Mouse (Mus musculus) ES-Bruce4 (cell line): ENCODE data around the gene Cpeb4. TPM values are rescaled to one million over a fixed set of nuclear protein-coding genes. Genes with fewer than 3 reads are reported as not detected.

ENCODE experiments used
- H3K27ac ChIP-seq: 2 replicates; pipeline ENCODE4 v1.5.1; 2012; ENCODE audit warnings: low read length, inconsistent platforms; ENCODE audit not compliant: insufficient read depth
- H3K27me3 ChIP-seq: 2 replicates; pipeline ENCODE4 v1.6.1; 2012; ENCODE audit warnings: mild to moderate bottlenecking, low read length, inconsistent platforms; ENCODE audit not compliant: control insufficient read depth, poor library complexity, insufficient read depth, severe bottlenecking
- H3K36me3 ChIP-seq: 2 replicates; pipeline ENCODE4 v1.6.1; 2012; ENCODE audit warnings: inconsistent platforms, mild to moderate bottlenecking, low read length, moderate library complexity; ENCODE audit not compliant: control insufficient read depth, poor library complexity, insufficient read depth, severe bottlenecking
- H3K4me1 ChIP-seq: one replicate; pipeline ENCODE4 v1.8.1; 2011; ENCODE audit warnings: low read length; ENCODE audit not compliant: control insufficient read depth, insufficient read depth
- H3K4me3 ChIP-seq: 2 replicates; pipeline ENCODE4 v1.5.1; 2011; ENCODE audit warnings: low read depth, mild to moderate bottlenecking, low read length
- H3K9ac ChIP-seq: 2 replicates; pipeline ENCODE4 v1.6.1; 2012; ENCODE audit warnings: low read depth, mild to moderate bottlenecking, inconsistent platforms; ENCODE audit not compliant: poor library complexity, severe bottlenecking
- H3K9me3 ChIP-seq: replicated peaks from 2 replicates; pipeline ENCODE4 v1.6.1; 2012; ENCODE audit warnings: mild to moderate bottlenecking, low read length, inconsistent platforms; ENCODE audit not compliant: control insufficient read depth, poor library complexity, insufficient read depth, severe bottlenecking
- CTCF ChIP-seq: IDR thresholded peaks from one replicate; pipeline ENCODE4 v1.8.1; 2011; ENCODE audit warnings: low read depth, low read length
- EP300 ChIP-seq: IDR thresholded peaks from 2 replicates; pipeline ENCODE4 v1.6.1; 2011; ENCODE audit warnings: low read depth, low read length; ENCODE audit not compliant: insufficient read depth
- POLR2A ChIP-seq: IDR thresholded peaks from one replicate; pipeline ENCODE4 v1.8.1; 2011; ENCODE audit warnings: low read length; ENCODE audit not compliant: insufficient read depth
- polyA plus RNA-seq: library from polyadenylated mRNA; stranded (reverse); fragments of >200 nt; gene quantifications from 2 replicates; pipeline ENCODE4 v1.2.4, GENCODE M21; 2011; ENCODE audit warnings: low read depth; ENCODE audit not compliant: missing spikeins, insufficient read depth, insufficient read length

Gene Cpeb4
- polyA plus RNA-seq, 1 experiment = 12.0 TPM

- H3K9me3 ChIP-seq = no peaks in the 10 kb centered on the region
- H3K9ac ChIP-seq = no peak overlapping the region
- no peak for TF ChIP-seq EP300
- no peak for TF ChIP-seq CTCF
- TF ChIP-seq POLR2A = no peak
- H3K4me3 ChIP-seq = no peak overlapping the region
- H3K36me3 ChIP-seq = no peaks in the 10 kb centered on the region
- no peaks in the 10 kb centered on the region for H3K27me3 ChIP-seq
- no peaks in the 10 kb centered on the region for H3K4me1 ChIP-seq
- H3K27ac ChIP-seq = no peak overlapping the region
These were observed 21.0 kb upstream of the Cpeb4 start for GRCm38 (mm10) chr11:31850995-31851394.

- Histone ChIP-seq H3K9me3 (no peaks in the 10 kb centered on the region), H3K36me3 (no peaks in the 10 kb centered on the region), H3K4me3 (no peak overlapping the region), H3K27ac (no peak overlapping the region), H3K4me1 (no peaks in the 10 kb centered on the region), H3K9ac (no peak overlapping the region), H3K27me3 (no peaks in the 10 kb centered on the region)
- no peak for TF ChIP-seq POLR2A
- no peak for TF ChIP-seq CTCF
- TF ChIP-seq EP300 = no peak
These were observed 20.1 kb upstream of the Cpeb4 start for GRCm38 (mm10) chr11:31851702-31852560.

- no peak for TF ChIP-seq EP300
- no peak for TF ChIP-seq POLR2A
- no peak for TF ChIP-seq CTCF
- H3K4me3 ChIP-seq = no peak overlapping the region
- H3K9me3 ChIP-seq = no peaks in the 10 kb centered on the region
- H3K36me3 ChIP-seq = no peaks in the 10 kb centered on the region
- no peaks in the 10 kb centered on the region for H3K4me1 ChIP-seq
- no peaks in the 10 kb centered on the region for H3K27me3 ChIP-seq
- no peak overlapping the region for H3K9ac ChIP-seq
- H3K27ac ChIP-seq = no peak overlapping the region
These were observed 17.1 kb upstream of the Cpeb4 start for GRCm38 (mm10) chr11:31854955-31855354.

- TF ChIP-seq EP300 (no peak), POLR2A (no peak), CTCF (no peak)
- H3K9me3 ChIP-seq = no peaks in the 10 kb centered on the region
- H3K9ac ChIP-seq = no peak overlapping the region
- no peak overlapping the region for H3K4me3 ChIP-seq
- H3K4me1 ChIP-seq = no peaks in the 10 kb centered on the region
- no peak overlapping the region for H3K27ac ChIP-seq
- H3K36me3 ChIP-seq = no peaks in the 10 kb centered on the region
- H3K27me3 ChIP-seq = no peaks in the 10 kb centered on the region
These were observed 14.5 kb upstream of the Cpeb4 start for GRCm38 (mm10) chr11:31857479-31857878.

GRCm38 (mm10) chr11:31861149-31861890 lies 10.7 kb upstream of the Cpeb4 start:
- Histone ChIP-seq H3K9me3 (no peaks in the 10 kb centered on the region), H3K36me3 (no peaks in the 10 kb centered on the region), H3K27ac (no peak overlapping the region), H3K4me1 (no peaks in the 10 kb centered on the region), H3K4me3 (no peak overlapping the region), H3K9ac (no peak overlapping the region), H3K27me3 (no peaks in the 10 kb centered on the region)
- no peak for TF ChIP-seq EP300
- TF ChIP-seq CTCF = no peak
- no peak for TF ChIP-seq POLR2A

GRCm38 (mm10) chr11:31867976-31868375 lies 4.0 kb upstream of the Cpeb4 start:
- no peak overlapping the region for H3K9ac ChIP-seq
- H3K4me3 ChIP-seq = no peak overlapping the region
- TF ChIP-seq EP300 = no peak
- TF ChIP-seq CTCF = no peak
- no peak for TF ChIP-seq POLR2A
- H3K4me1 ChIP-seq = no peaks in the 10 kb centered on the region
- H3K9me3 ChIP-seq = no peaks in the 10 kb centered on the region
- no peaks in the 10 kb centered on the region for H3K27me3 ChIP-seq
- H3K27ac ChIP-seq = no peak overlapping the region
- no peaks in the 10 kb centered on the region for H3K36me3 ChIP-seq
